Mouse (Mus musculus): Measurements from ENCODE around the gene Dscam.

Gene Dscam

DNA sequence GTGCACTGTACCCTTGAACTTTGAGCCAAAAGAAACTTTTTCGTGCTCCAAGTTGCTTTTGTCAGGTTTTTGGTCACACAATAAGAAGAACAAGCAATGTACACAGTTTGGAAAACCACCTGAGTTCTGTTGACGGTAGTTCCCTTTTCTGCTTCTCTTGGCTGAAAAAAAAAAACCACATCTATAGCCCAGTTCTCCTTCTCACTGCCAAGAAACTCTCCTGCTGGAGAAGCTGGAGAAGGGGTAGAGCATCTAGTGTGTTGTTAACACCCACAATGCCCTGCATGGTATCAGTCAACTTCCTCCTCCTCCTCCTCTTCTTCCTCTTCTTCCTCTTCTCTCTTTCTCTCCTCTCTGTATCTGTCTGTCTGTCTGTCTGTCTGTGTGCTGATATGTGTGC is 65.3 kb downstream of the Dscam start:
- DNase-seq (ENCODE audit: low read depth, low spot score), result no peak

DNA sequence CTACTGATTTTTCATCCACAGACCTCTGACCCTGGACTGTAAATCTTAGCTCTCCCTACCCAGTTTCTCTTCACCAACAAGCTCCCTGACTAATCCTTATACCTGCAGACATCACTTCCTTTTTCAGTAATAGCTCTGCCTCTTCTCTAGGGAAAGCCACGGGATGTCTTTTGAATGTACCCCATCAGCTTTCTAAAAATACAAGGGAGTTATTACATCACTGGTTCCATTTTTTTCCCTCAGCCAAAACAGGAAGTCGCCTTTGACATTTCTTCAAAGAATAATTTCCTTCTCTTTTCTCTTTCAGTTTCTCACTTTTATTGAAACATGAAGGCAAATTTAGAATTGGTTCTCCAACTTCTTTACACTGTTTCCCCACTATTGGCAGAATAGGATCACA is 67.5 kb downstream of the Dscam start:
- no peak for DNase-seq (ENCODE audit: low read depth, low spot score)

DNA sequence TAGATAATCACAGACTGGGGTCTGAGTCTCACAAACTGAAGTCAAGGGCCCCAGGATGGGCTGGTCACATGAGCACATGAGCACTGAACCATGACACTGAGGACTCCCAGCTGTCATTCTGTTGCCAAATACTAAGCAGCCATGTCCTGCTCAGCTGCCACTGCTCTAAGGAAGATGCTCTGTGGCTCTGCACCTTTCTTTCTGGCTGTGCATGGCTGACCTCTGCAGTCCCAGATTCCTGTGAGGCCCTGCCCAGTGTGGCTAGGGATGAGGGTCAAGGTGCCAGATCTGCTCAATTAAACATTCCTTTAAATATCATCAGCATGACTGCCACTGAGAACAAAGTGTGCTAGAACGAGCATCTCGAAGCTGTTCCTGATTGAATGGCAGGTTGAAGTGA is 70.5 kb downstream of the Dscam start:
- DNase-seq (ENCODE audit: low read depth, low spot score), result no peak

DNA sequence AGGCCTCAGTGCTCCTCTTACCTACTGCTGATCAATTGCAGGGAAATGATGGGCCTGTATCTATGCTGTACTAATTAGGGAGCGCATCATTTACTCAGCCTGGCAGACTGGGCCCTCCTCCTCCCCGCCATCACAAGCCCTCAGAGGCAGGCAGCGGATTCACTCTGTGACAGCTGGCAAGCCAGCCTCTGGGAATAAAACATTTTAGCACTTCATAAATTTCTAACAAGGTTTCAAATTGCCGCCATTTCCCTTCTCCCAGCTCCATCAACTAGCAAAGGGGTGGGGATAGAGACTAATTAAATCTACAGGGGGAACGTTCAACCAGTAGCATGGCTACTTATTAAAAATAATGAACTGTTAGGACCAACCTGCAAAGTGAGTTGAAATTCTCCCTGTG is 72.0 kb downstream of the Dscam start:
- no peak for DNase-seq (ENCODE audit: low read depth, low spot score)

DNA sequence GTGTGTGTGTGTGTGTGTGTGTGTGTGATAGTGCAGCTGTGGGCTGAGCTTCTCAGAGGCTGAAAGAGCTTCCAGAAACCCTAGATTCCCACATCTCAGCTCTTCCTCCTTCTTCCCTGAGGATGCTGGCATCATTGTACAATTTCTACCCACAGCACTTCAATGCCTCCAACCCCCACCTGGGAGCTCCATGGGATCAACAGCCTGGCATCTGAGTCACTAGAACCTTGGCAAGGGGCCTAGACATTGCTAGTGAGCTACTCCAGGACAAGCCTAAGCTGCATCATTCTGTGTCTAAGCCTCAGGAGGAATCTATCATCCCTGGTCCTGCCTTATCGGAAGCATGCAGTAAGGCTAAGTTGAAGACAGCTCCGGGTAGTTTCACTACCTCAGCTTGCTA is 73.8 kb downstream of the Dscam start:
- peak; percentile 88 for DNase-seq (ENCODE audit: low read depth, low spot score)

DNA sequence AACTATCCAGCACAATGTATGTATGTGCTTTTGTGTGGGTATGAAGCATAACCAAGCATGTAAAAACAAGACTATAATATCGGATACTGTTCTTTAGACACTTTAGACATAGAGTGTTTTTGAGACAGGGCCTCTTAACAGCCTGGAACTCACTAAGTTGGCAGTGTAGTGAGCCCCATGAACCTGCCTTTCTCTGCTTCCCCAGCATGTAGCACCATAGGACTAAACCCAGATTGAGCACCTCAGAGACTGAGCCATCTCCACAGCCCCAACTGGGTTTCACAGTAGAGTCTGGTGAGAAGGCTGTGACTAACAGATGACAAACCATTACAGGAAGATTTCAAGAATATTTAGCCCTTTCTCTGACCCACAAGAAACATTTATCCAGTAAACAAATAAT is 75.1 kb downstream of the Dscam start:
- DNase-seq (ENCODE audit: low read depth, low spot score), result peak; percentile 17

DNA sequence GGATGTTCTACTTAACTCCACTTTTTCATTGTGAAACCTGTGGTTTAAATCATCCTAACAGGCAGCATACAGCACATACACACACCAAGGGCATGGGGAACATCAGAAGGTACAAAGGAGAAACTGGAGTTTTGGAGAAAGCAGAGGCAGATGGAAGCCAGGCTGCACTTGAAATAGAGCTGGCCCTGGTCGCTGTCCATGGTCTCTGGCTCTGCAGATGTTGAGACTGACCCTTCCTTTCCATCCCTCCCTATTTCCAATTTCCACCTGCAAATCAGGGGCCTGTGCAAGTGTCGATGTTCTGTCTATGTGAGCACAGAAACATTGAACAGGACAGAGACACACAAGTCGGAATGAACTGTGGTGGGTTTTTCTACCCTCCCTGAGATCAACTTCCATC is 81.2 kb downstream of the Dscam start:
- peak; percentile 41 for DNase-seq (ENCODE audit: low read depth, low spot score)

DNA sequence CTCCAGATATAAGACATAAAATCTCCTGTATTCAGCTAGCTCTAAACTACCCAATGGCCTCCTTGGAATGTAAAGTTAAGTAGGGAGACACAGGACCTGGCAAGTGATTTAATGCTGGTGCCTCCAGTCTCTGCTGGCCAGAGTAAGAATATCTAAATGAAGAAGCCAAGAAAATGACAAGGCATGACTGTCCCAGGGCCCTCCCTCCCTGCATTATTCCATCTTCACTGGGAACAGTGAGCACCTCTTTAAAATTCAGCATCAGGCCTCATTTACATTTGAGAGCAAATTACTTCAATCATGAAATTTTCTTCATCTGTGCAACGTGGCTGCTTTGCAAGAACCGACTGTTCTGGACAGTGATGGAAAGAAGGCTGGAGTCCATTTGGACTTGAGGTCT is 86.9 kb downstream of the Dscam start:
- no peak for DNase-seq (ENCODE audit: low read depth, low spot score)

DNA sequence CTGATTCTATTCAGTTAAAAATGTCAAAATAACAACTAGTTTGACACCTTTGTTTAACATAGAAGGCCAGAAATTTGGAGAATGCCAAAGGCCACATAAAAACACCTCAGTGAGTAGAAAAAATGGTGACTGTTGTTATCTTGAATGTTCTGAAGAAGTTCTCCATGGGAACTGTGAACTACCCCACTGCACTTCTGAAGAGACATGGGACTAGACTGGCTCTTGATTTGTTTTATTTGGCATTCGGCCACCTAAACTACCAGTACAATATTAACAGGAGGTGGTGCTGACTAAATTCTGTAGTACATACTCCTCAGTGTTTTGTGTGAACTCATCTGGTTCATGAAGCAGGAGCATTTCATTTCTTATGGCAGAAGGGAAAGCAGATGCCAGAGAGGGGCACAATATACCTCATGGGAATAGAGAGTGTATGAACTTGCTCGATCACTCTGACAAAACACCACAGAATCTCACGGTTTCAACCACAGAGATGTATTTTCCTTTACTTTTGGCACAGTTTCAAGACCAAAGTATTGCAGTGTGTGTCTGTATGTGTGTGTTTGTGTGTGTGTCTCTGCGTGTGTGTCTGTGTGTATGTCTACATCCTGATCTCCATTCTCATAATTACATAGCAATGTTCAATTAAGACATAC is 94.5 kb downstream of the Dscam start:
- DNase-seq (ENCODE audit: low read depth, low spot score), result peak; percentile 26

DNA sequence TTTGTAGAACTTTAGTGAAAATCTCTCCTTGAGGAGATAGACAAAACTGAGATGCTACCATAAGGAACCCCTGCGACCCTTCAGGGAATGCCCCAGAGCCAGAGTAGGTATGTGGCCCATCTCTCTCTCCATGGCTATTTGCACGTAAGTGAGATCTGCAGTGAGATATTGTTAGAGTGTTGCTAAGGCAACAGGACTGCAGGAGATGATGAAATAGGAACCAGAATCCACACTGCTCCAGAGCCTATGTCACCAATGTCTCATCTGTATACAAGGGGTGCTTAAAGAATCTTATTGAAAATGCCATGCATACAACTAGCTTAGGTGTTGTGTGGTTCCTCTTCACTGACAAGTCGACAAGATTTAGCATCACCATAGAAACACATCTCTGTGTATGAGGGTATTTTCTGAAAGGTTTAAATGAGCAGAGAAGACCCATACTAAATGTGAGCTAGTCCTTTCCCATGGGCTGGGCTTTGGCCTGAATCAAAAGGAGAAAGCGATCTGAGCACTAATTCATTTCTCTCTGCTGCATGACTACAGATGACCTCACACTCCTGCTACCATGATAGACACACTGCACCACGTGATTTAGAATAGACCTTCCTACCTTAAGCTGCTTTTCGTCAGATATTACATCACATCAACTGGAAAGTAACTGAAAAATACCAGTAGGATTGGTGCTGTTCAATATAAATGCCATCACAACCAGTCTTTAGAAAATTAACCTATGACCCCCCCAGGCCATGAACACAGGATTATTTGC is 95.2 kb downstream of the Dscam start:
- no peak for DNase-seq (ENCODE audit: low read depth, low spot score)

DNA sequence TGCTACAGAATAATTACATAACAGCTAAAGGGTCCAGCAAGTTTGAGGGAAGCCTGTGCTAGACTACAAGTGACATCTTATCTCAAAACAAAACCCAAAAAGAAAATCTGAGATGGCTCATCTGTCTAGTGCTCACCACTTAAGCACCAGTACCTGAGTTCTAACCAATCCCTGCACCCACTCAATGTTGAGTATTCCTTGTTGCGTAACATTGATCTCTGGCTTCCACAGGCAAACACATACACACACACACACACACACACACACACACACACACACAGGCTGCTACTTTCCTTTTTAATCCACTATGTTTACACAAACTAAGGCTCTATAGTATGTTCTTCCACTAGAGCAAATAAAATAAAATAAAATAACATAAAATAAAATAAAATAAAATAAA is 96.7 kb downstream of the Dscam start:
- no peak for DNase-seq (ENCODE audit: low read depth, low spot score)

DNA sequence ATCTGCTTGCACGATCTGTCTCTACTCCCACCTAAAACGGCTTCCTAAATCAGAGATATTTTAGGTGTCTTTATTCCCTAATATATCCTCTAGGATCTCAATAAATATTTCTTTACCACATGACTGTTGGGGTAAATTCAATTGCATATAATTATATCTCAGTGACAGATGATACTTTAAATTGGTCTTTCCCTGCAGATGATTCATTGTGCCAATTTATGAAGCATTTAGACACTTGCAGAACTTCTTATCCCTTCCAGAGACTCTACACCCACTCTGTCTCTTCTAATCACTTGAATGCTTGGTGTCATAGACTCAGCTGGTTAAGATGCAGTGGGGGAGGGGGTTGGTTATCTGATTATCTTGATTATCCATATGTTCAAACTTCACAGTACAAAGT is 97.9 kb downstream of the Dscam start:
- DNase-seq (ENCODE audit: low read depth, low spot score), result no peak

DNA sequence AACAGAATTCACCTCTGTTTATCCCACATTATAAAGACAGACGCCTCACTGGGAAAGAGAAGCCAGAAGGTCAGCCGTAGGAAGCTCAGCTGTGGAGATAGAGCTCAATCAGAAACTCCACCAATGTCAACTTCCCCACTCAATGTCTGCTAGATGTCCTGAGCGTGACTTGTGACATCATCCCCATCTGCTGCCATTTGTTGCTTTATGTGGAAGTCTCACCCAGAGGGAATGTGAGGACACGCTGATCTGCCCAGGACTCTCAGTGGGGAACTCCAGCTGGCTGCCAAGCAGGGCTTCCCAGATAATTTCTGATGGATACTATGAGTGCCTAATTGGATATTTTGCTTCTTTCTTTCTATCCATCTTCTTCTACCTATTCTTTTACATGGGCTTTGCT is 103.7 kb downstream of the Dscam start:
- DNase-seq (ENCODE audit: low read depth, low spot score), result no peak

DNA sequence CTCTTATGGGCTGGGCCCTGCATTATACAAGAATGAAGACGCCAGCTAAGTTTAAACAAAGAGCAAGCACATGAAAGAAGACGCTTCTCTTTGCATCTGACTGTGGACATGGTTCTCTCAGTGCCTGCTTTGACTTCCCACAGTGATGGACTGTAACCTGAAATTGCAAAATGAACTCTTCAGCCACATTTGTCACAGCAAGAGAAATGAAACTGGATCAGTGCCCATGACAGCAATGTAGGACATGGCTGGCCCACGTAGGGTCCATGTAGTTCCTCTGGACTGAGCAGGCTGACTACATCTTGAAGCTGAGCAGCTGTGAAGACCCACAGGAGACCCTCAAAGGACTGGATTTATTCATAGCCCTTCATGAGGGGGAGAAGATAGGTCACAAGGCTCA is 108.3 kb downstream of the Dscam start:
- no peak for DNase-seq (ENCODE audit: low read depth, low spot score)

DNA sequence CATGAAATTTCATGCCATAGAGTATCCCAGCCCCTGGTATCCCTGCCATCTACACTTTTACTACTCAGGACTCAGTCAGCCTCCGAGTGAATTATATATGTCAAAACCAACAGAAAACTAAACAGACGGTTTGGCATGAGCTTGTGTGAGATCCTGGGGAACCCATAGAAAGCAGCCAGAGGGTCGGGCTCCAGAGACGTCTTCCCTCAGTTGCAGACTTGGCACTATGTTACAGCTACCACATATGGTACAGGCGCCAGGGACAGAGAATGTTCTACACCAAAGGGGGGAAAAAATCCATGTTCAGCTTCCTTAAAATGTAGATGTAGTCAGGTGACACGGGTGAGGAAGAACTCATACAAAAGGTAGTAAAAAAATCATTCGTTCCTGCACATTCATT is 109.2 kb downstream of the Dscam start:
- no peak for DNase-seq (ENCODE audit: low read depth, low spot score)

DNA sequence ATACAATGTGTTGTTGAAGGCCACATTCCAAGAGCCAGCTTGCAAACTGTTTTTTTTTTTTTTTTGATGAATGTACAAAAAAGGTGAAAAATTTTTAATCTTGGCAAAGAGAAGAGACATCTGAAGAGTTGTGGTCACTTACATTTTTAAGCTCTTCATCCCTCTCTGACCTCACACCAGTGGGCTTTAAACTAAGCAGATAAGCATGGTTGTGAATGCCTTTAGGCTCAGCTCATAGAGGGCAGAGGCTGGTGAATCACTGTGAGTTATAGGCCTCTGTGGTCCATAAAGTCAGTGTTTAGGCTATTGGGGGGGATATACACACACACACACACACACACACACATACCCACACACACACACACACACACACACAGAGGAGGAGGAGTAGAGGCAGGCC is 109.8 kb downstream of the Dscam start:
- peak; percentile 70 for DNase-seq (ENCODE audit: low read depth, low spot score)

DNA sequence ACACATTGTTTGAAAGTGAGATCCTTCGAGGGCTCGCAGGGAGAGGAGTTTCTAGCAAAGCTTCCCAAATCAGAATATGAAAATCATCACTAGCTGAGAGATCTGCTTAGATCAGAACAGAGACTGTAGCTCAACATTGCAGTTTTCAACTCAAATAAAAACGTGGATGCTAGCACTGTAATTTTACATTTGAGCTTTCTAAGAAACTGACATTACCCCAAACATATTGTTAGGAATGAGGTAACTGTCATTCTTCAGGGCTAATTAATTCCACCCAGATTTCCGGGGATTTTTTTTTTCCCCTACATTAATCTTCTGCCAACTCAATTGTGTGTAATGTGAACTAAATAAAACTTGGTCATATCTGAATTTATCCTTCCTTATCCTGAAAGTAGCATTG is 110.3 kb downstream of the Dscam start:
- peak; percentile 20 for DNase-seq (ENCODE audit: low read depth, low spot score)

DNA sequence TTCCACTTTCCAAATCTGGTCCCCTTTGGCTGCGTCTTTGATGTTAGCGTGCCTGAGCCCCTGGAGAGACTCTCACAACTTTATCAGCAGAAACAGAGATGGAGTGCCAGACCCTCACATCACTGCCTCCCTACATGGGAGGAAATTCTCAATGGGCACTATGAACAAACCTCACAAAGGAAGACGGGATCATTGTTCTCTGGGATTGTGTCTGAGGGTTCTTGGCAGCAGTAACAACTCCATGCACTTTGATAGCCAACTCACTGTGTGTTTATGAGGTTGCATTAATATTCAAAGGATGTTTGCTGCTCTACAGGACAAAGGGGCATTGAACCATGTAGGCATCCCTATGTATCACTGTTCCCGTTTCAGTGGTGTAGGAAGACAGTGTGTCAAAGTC is 135.3 kb downstream of the Dscam start:
- DNase-seq (ENCODE audit: low read depth, low spot score), result no peak

DNA sequence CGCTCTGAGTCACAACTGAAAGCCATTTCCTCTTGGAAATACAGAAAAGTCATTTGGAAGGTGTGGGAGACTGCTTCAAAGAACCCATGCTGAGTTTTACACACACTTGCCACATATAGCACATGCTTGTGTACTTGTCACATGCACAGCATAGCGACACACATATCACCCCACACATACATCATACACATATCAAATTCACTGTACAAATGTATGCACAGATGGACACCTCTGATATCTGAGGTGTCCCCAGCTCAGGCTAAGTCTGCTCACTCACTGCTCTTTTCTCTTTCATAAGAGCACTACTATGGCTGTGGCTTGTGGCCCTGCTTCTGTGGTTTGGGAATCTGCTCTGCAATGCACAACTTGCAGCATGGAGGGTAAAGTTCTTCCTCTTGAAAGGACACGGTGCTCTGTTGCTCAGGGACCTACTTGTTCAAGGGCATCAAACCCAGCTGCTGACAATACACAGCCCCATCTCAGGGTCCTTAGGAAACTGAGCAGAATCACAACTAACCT is 137.0 kb downstream of the Dscam start:
- no peak for DNase-seq (ENCODE audit: low read depth, low spot score)

DNA sequence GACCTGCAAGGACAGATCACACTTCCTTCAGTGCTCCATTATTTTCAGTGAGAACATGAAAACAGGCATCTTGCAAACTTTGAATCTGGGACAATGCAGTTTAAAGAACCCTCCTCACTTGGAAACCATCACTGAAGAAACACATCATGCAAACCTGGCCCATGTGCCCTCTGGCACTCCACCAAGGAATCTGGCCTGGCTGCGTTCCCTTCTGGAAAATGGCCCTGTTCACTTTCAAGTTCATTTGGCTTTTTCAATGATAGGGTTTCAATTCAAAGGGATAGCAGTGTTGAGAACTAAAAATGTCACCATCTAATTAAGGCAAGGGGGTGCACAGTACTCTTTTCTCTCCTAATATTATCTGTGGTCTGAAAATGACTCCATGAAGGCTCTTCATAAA is 142.9 kb downstream of the Dscam start:
- peak; percentile 18 for DNase-seq (ENCODE audit: low read depth, low spot score)

DNA sequence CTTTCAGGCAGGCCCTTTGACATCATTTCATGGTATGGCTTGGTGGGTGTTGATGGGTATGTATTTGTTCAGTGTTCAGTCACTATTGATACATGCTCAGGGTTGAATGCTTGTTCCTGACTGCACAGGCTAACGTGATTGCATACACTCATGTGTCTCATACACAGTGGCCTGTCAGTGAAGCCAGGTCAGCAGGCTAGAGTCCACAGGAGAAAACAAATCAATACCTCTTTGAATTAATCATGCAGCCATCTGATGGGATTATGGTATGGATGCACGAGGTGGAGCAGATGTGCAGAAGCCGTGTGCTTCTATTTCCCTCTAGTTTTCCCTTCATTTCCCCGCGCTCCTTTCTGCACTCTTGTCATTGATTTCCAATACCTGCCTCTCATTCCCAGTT is 143.7 kb downstream of the Dscam start:
- no peak for DNase-seq (ENCODE audit: low read depth, low spot score)

DNA sequence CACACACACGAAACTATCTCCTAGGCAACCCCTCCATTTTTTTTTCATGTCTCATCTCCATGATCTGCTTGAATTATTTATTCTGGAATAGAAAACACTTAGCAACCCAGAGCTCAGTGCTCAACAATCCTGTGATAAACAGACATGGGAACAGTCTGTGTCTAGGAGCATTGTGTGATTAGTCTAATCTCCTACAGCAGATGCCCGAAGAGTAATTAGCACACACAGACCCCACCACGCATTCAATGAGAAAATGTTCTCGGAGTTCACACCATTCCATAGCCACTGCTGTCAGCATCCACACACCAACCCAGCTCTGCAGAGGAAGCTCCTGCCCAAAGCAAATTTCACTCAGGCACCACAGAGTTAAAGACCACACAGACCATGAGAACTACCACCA is 146.1 kb downstream of the Dscam start:
- no peak for DNase-seq (ENCODE audit: low read depth, low spot score)

DNA sequence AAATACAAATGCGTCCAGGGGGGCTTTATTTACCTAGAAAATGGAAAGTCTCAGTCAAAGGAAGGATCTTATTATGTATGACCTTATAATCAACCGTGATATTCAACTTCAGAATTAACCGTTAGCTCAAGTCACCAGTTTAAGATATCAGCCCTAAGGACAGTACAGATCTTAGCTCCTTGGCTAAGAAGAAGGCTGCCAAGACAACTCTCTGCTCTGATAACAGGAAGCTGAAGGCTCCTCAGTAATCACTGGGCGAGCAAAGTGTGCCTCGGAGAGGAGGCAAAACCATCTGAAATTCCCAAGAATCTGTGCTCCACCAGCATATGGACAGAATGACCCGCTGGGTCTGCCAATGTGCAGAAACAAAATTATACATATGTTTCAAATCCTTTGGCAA is 149.1 kb downstream of the Dscam start:
- DNase-seq (ENCODE audit: low read depth, low spot score), result no peak

All from 3T3-L1 (cell line).